Mouse (Mus musculus) kidney, postnatal 0 days (tissue): ENCODE data around the gene Trabd2b. TPM values are rescaled to one million over a fixed set of nuclear protein-coding genes. Genes with fewer than 3 reads are reported as not detected.

Experiments used
- ATAC-seq: fragments of 200-750 bp; cut with Nextera tagmentation; replicated peaks from 2 replicates; pipeline ENCODE4 v1.8.0; 2017; ENCODE audit warnings: low read depth, moderate number of reproducible peaks, moderate TSS enrichment, moderate library complexity; ENCODE audit not compliant: low FRiP score
- DNase-seq: peaks from one replicate; pipeline ENCODE4 v3.0.0-alpha.2; 2016; ENCODE audit warnings: low spot score
- H3K27ac ChIP-seq: fragments of 300-500 bp; sonication (generic); 2 replicates; pipeline ENCODE4 v1.5.1; 2014; ENCODE audit warnings: mild to moderate bottlenecking
- H3K27me3 ChIP-seq: fragments of 300-500 bp; sonication (generic); 2 replicates; pipeline ENCODE4 v1.6.1; 2014; ENCODE audit warnings: low read length, mixed read lengths; ENCODE audit not compliant: insufficient read depth
- H3K36me3 ChIP-seq: fragments of 300-500 bp; sonication (generic); 2 replicates; pipeline ENCODE4 v1.6.1; 2014; ENCODE audit warnings: low read length, mixed read lengths; ENCODE audit not compliant: insufficient read depth
- H3K4me1 ChIP-seq: fragments of 300-500 bp; sonication (generic); replicated peaks from 2 replicates; pipeline ENCODE4 v1.6.1; 2014; ENCODE audit warnings: antibody characterized with exemption, low read length, mixed read lengths; ENCODE audit not compliant: insufficient read depth
- H3K4me2 ChIP-seq: fragments of 300-500 bp; sonication (generic); 2 replicates; pipeline ENCODE4 v1.6.1; 2014; ENCODE audit warnings: mild to moderate bottlenecking, low read length, moderate library complexity, mixed read lengths
- H3K4me3 ChIP-seq: fragments of 300-500 bp; sonication (generic); replicated peaks from 2 replicates; pipeline ENCODE4 v1.5.1; 2014; ENCODE audit warnings: low read depth, low read length
- H3K9ac ChIP-seq: fragments of 300-500 bp; sonication (generic); 2 replicates; pipeline ENCODE4 v1.6.1; 2014; ENCODE audit warnings: low read depth, low read length
- H3K9me3 ChIP-seq: fragments of 300-500 bp; sonication (generic); replicated peaks from 2 replicates; pipeline ENCODE4 v1.6.1; 2016; ENCODE audit warnings: low read length, inconsistent platforms, mixed read lengths
- CTCF ChIP-seq: IDR thresholded peaks from 2 replicates; pipeline ENCODE4 v1.5.1; 2016; ENCODE audit warnings: antibody characterized with exemption, low read depth, mild to moderate bottlenecking, moderate library complexity
- WGBS: fragments of 180-500 bp; shearing (Covaris S2); extraction: QIAGEN DNeasy Blood & Tissue Kit; methylation state at CpG from one replicate; pipeline ENCODE4 v1.1.7; 2014; 5-methylcytosine and 5-hydroxymethylcytosine counted together
- polyA plus RNA-seq: library from polyadenylated mRNA; unstranded; fragments of >200 nt; fragmentation: Nextera tagmentation; extraction: Ambion mirVana; gene quantifications from 2 replicates; pipeline ENCODE4 v1.2.1, GENCODE M21; 2015

Gene Trabd2b
- polyA plus RNA-seq, 1 experiment from 2014 or later: 5.2 TPM

DNA sequence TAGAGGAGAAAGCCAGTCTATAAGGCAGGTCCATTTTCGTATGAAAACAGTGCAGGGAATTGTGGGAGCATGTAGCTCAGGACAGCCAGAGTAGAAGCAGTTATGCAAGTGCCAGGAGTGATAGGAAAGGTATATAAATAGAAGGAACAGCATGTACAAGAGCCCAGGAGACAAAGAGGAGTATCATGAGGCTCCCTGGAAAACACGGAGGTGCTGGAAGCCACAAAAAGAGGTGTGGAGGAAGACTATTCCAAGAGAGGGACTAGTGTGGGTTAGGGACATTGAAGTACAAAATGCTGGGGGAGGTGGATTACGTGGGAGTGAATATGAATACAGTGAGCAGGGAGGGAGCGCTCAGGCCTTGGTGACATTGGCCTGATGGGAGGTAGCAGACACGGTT, 53.9 kb downstream of the Trabd2b start:
- 66% methylated on average over 5 of the region's 5 CpGs for WGBS
- Histone ChIP-seq H3K4me3 (no peak overlapping the region), H3K27ac (no peak overlapping the region), H3K9ac (no peak overlapping the region), H3K4me1 (no peaks in the 10 kb centered on the region), H3K4me2 (no peak overlapping the region), H3K9me3 (no peaks in the 10 kb centered on the region), H3K27me3 (no peaks in the 10 kb centered on the region), H3K36me3 (no peaks in the 10 kb centered on the region)
- DNase-seq (no peak), ATAC-seq (no peak)
- TF ChIP-seq CTCF: no peak

DNA sequence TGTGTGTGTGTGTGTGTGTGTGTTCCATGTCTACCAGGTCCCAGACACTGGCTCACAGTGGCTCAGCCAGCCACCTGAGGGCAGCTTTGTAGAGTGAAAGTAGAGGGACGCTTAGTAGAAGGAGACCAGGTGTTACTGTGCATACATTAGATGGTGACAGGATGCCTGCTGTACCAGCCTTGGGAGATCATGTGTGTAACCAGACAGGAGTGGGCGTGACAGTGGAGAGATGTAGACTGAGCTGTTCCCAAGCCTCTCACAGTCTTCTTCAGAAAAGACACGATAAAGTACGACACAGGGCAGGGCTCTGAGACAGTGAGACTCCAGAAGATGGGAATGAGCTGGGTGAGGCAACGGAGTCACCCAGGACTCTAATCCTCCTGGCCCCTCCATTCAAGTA, 54.6 kb downstream of the Trabd2b start:
- Histone ChIP-seq H3K27me3 (no peaks in the 10 kb centered on the region), H3K4me3 (no peak overlapping the region), H3K27ac (no peak overlapping the region), H3K9ac (no peak overlapping the region), H3K4me1 (no peaks in the 10 kb centered on the region), H3K4me2 (no peak overlapping the region), H3K36me3 (no peaks in the 10 kb centered on the region), H3K9me3 (no peaks in the 10 kb centered on the region)
- ATAC-seq (no peak), DNase-seq (no peak)
- WGBS: 86% methylated on average over 5 of the region's 5 CpGs
- peak; percentile 4; the same call in 1 of the 2 replicates for TF ChIP-seq CTCF

DNA sequence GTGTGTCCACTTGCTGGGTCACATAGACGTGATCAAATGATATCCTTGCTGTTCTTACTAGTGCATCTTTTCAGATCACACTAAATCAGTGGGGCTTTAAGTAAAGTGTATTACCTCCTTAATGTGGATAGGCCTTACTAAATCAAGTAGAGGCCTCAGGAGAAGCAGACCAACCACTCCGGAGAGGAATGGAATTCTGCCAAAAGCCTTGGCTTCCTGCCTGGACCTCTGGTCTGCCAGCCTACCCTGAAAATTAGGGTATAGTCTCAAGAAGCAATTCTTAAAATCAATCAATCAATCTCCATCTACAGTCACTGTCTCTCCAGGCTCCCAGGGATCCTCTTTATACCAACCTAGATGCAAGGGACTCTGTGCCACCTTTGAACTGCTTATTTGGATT, 59.1 kb downstream of the Trabd2b start:
- Histone ChIP-seq H3K9ac (no peak overlapping the region), H3K27ac (no peak overlapping the region), H3K9me3 (no peaks in the 10 kb centered on the region), H3K4me2 (no peak overlapping the region), H3K4me1 (0 out of 2 replicates have a peak, but pooled peaks cover 16% of the 10 kb centered on the region), H3K36me3 (no peaks in the 10 kb centered on the region), H3K4me3 (no peak overlapping the region), H3K27me3 (no peaks in the 10 kb centered on the region)
- DNase-seq (no peak), ATAC-seq (no peak)
- no peak for TF ChIP-seq CTCF
- 40% methylated on average over 2 of the region's 2 CpGs for WGBS

DNA sequence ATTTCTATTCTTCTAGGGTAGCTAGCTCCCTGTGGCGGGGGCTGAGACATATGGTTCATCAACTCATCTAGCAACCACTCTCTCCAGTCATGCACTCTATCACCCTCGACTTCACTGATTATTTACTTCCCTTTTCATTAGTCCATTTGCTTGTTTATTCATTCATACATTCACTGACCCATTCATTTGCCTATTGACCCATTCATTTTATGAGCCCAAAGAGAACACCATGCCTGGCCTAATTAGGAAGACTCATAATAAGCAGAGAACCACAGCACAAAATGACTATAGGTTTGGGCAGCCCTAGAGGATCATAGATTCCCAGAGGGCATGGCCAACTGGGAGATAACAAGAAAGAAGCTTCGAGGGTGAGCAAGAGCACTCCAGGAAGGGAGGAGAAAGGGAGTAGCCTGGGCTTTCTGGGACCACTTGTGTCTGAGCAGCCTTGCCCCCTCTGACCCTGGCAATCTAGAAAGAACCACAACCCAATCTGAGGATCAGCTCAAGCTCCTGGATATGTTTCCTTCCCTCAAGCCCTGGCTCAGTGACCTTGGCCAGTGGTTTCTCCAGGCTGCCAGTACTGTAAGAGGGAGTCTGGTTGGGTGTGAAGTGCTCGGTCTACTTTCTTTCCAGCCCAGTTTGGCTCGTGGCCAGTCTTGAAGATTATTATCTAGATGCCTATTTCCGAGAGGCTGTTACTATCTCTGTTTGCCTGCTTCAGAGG, 61.0 kb downstream of the Trabd2b start:
- Histone ChIP-seq H3K4me1 (0 out of 2 replicates have a peak, but pooled peaks cover 16% of the 10 kb centered on the region), H3K36me3 (no peaks in the 10 kb centered on the region), H3K4me2 (no peak overlapping the region), H3K4me3 (no peak overlapping the region), H3K27ac (no peak overlapping the region), H3K9me3 (no peaks in the 10 kb centered on the region), H3K27me3 (no peaks in the 10 kb centered on the region), H3K9ac (no peak overlapping the region)
- ATAC-seq: no peak
- WGBS: 32% methylated on average over 6 of the region's 6 CpGs
- TF ChIP-seq CTCF: no peak
- DNase-seq: peak; percentile 38

DNA sequence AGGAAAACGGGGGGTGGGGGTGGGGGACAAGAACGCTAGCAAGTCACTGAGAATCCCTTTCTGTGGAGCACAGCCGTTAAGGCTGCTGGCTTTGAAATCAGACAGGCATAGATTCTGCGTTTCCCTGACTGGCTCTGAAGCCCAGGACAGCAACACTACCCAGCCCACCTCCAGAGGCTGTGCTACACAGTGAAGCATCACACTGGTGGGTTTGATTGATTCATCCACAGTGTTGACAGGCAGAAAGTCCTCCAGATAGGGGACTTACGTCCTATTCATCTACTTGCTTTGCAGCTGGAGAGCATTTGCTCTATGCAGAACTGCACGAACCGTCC, 61.5 kb downstream of the Trabd2b start:
- Histone ChIP-seq H3K4me1 (0 out of 2 replicates have a peak, but pooled peaks cover 16% of the 10 kb centered on the region), H3K4me2 (no peak overlapping the region), H3K27ac (no peak overlapping the region), H3K4me3 (no peak overlapping the region), H3K27me3 (no peaks in the 10 kb centered on the region), H3K36me3 (no peaks in the 10 kb centered on the region), H3K9me3 (no peaks in the 10 kb centered on the region), H3K9ac (no peak overlapping the region)
- DNase-seq: no peak
- ATAC-seq: no peak
- WGBS: 34% methylated on average over 7 of the region's 7 CpGs
- TF ChIP-seq CTCF: no peak

DNA sequence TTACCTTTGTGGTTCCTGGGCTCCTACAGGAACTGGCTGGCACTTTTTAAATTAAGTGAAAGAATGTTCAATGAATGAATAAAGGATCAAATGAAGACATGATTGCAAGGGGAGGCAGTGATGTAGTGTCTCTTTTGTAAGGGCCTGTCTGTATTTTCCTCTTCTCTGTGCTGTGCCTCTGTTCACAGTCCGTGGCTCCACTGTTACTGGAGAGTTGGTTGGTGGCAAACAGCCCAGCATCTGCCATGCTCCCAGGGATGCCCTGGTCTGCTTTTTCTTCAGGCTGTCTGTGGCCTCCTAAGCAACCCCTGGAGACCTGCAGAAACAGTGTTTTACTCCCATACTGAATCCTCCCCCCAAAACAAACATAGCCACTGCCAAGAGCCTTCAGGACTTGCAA, 63.4 kb downstream of the Trabd2b start:
- no peaks in the 10 kb centered on the region for H3K36me3 ChIP-seq
- ATAC-seq (no peak), DNase-seq (no peak)
- H3K27me3 ChIP-seq: no peaks in the 10 kb centered on the region
- no peak overlapping the region for H3K4me3 ChIP-seq
- 72% methylated on average over 1 of the region's 1 CpGs for whole genome bisulfite sequencing
- 0 out of 2 replicates have a peak, but pooled peaks cover 16% of the 10 kb centered on the region for H3K4me1 ChIP-seq
- H3K9ac ChIP-seq: no peak overlapping the region
- no peak overlapping the region for H3K27ac ChIP-seq
- no peaks in the 10 kb centered on the region for H3K9me3 ChIP-seq
- no peak overlapping the region for H3K4me2 ChIP-seq
- TF ChIP-seq CTCF: no peak

DNA sequence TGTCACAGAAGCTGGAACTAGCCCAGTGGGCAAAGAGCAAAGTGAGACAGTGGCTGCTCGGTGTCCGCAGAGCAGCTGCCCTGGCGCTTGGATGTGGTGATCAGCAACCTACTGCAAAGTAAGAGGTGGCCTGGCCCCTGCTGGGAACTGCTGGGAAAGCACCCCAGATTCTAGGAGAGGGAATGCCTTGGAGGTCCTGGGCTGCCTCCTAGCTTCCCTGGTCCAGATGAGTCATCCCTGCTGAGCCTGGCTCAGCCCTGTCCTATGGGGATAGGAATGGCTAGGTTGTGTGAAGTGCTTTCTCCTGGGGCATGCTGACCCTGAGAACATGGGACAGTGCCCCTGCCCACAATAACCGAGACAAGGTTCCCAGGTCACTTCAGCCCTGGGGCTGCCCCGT, 65.6 kb downstream of the Trabd2b start:
- Histone ChIP-seq H3K27me3 (no peaks in the 10 kb centered on the region), H3K4me1 (0 out of 2 replicates have a peak, but pooled peaks cover 9% of the 10 kb centered on the region), H3K27ac (no peak overlapping the region), H3K4me2 (no peak overlapping the region), H3K9me3 (no peaks in the 10 kb centered on the region), H3K9ac (no peak overlapping the region), H3K36me3 (no peaks in the 10 kb centered on the region), H3K4me3 (no peak overlapping the region)
- 62% methylated on average over 5 of the region's 5 CpGs for WGBS
- ATAC-seq: peak; percentile 90
- DNase-seq: peak; percentile 75
- TF ChIP-seq CTCF: peak; percentile 66
